Mouse (Mus musculus) G1E (cell line): ENCODE data around the gene Gpc6.

Experiments
- CTCF ChIP-seq: IDR thresholded peaks from 2 replicates; pipeline ENCODE4 v1.5.1; 2012; ENCODE audit warnings: low read depth, low read length, inconsistent platforms, mixed read lengths
- GATA1 ChIP-seq: IDR thresholded peaks from 2 replicates; pipeline ENCODE4 v1.6.1; 2012; ENCODE audit warnings: borderline replicate concordance, low read length, inconsistent platforms, mixed read lengths
- GATA2 ChIP-seq: IDR thresholded peaks from 2 replicates; pipeline ENCODE4 v1.6.1; 2012; ENCODE audit warnings: low read depth, low read length, inconsistent platforms, borderline replicate concordance
- POLR2AphosphoS5 ChIP-seq: IDR thresholded peaks from 2 replicates; pipeline ENCODE4 v1.6.1; 2012; ENCODE audit warnings: low read depth, low read length, inconsistent platforms; ENCODE audit not compliant: insufficient replicate concordance
- TAL1 ChIP-seq: conservative IDR thresholded peaks from 2 replicates; pipeline ENCODE4 v1.6.1; 2012; ENCODE audit warnings: low read depth, low read length, inconsistent platforms, mixed read lengths

- TF ChIP-seq CTCF (no peak), GATA1 (no peak), TAL1 (no peak), POLR2AphosphoS5 (no peak), GATA2 (no peak)
Measured at GRCm38 (mm10) chr14:117641853-117642252, 716.7 kb downstream of the Gpc6 start.
